Mouse (Mus musculus) CD4-positive naive resting alpha-beta T cell, adult 57 days (primary cell): ENCODE measurements around the gene Cyp27b1. TPM values are rescaled to one million over a fixed set of nuclear protein-coding genes. Genes with fewer than 3 reads are reported as not detected.

Experiments
- total RNA-seq: library from RNA; stranded (reverse); gene quantifications from one replicate; pipeline ENCODE4 v1.2.4, GENCODE M21; 2023

The Cyp27b1 gene
- total RNA-seq: not detected

GRCm38 (mm10) chr10:127047954-127048353, at the start of gene Cyp27b1:
TSS of gene Cyp27b1 (plus strand) at chr10:127048250.

DNA sequence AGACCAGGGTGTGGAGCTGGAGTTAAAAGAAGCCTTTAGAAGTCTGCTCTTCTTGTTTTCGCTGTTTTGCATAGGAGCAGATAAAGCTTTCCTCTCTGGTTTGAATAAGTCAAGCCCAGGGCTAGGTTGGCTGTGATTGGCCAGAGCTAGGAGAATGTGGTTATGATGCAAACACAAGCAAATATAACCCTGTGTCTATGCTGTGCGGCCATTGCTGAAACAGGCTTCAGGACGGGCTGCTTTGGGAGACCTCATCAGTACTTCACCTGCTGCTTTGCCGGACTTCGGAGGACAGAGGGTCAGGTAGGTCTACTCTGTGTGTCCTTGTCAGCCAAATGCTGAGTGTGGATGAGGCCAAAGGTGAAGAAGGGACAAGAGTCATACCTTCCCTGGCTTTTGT, 47.5 kb upstream of the Cyp27b1 start, which contains the start of gene Avil:
Avil (plus strand) TSS at position 181 of the 400 bp plus-strand sequence.

DNA sequence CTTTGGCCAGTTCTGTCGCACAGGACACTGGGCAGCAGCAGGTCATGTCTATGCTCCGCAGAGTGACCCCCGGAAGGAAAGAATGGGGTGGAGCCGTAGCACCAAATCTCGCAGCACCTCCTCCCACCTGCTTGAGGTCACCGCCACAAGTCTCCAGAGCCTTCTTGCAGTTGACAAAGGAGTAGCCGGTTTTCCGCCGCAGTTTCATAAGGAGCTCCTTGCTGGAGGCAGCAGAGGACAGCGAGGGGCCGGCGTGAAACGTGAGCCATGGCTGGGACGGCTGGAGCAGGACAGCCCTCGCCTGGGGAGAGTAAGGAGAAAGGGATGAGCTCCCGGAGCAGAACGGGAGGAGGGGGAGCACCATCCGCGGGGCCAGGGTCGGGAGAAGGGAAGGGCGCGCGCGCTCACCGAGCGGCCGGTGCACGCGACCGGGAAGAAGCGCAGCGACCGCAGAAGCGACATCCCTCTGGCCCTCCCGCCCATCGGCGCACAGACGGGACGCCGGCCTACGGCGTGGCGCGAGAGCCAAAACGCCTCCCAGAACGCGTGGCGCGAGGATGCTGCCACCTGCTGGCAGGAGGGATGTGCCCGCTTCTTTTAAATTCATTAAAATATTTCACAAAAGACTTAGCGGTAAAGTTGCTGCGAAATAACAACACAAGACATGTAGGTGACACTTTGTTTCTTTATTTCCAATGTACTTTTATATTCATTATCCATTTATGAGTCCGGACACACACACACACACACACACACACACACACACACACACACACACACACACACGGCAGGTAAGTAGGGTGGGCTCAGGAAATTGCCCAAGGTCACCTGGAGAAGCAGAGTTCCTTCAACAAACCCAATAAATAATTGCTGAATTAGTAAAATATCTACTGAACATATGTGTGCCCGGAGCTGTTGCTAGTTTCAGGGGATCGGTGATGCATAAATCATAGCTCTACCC, 17.4 kb upstream of the Cyp27b1 start, which contains the start of gene Tsfm:
Tsfm (minus strand) TSS at position 505 of the 961 bp plus-strand sequence.

DNA sequence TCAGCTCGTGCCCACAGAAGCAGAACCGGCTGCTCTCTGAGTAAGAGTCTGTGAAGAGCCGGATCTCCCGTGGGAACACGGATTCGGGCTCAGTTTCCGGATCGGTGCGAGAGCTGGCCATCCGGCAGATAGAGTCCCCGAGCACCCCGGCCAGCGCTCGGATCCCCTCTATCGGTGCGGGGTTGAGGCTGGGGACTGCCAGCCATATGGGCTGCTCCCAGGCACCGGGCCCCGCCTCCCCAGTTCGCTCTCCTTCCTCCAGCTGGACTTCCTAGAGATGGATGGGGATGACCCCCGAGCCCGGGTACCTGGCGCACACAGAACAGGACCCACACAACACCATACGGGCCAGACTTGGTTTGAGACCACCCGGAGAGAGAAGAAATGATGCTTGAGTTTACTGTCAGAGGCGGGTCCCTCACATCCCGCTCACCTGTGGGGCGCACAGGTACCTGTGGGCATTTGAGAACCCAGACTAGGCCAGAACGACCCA, 6.7 kb upstream of the Cyp27b1 start, which contains the start of the genes Mettl1 and Eef1akmt3:
Mettl1 (plus strand) TSS at position 141 of the 493 bp plus-strand sequence.
Eef1akmt3 (minus strand) TSS at position 240 of the 493 bp plus-strand sequence.

DNA sequence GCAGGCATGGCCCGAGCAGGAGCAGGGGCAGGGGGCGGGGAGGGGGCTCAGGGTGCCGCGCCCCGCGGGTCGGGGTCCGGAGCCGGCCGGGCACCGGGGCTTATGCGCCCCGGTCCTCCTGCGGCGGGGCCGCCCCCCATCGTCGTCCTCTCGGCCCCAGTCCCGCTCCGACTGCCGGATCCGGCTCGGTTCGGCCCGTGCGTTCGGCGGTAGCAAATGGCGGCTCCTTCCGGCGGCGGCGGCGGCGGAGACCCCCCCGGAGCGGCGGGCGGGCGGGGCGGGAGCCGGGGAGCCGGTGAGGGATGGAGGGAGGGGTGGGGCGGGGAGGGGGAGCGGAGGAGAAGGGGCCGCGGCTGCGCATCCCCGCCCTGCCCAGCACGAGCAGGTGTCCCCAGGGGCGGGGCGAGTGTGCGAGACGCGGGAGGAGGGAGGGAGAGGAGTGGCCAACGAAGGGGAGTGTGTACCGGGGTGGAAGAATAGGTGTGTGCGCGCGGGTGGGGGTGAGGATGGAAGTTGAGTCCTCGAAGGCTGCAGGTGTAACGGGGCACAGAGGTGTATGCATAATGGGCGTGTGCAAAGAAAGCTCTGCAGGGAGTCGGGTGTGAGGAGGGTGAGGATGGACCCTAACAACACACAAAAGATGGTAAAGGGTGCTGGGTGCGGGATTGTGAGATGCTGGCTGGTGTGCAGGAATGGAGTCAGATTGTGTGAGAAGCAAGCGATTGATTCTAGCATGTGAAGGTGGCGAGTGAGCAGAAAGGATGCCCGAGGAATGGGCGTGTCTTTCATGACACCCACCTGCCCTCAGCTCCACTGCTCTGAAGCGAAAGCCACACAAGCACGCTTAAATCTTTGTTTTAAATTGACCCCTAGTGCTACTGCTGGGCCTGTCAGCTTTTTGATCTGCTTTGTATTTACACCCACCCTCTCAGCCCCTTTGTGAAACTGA, 12.2 kb downstream of the Cyp27b1 start, which contains the start of gene March9:
March9 (minus strand) TSS at position 217 of the 949 bp plus-strand sequence.

DNA sequence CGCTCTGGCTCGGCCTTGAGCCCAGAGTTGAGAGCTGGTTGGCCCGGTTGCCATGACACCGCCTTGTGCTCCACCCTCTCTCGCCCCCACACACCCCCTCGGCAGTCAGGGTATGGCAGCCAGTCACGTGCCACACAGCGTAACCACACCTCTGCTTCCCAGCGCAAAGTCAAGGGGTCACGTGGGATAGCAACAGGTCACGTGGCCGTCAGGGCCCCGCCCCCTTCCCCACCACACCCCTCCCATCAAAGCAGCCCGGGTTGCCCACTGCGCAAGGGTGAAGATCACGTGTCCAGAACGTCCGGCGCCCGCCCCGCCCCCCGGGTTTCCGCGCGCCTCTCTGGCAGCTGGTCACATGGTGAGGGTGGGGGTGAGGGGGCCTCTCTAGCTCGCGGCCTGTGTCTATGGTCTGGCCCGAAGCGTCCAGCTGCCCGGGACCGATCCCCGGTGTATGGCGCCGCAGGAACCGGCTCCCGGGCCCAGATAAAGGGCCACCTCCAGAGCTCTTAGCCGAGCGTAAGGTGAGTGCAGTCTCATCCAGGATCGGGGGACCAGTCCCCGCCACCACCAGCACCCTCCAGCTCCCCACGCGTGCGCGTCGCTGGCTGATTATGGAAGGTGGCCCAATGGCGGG, 15.3 kb downstream of the Cyp27b1 start, which contains the start of gene Cdk4:
Cdk4 (plus strand) TSS at position 296 of the 634 bp plus-strand sequence.

GRCm38 (mm10) chr10:127070190-127071121, 22.4 kb downstream of the Cyp27b1 start, which contains the start of gene Tspan31:
TSS of gene Tspan31 (minus strand) at chr10:127070264.

GRCm38 (mm10) chr10:127075080-127075479, 27.0 kb downstream of the Cyp27b1 start, which contains the start of gene Agap2:
TSS of gene Agap2 (plus strand) at chr10:127075284.

Other genes starting within 250 kb of the Cyp27b1 start
- 6.3 TPM for gene Atp23, start 146.9 kb upstream of the Cyp27b1 start, total RNA-seq
- gene Ctdsp2, start 69.5 kb upstream of the Cyp27b1 start, total RNA-seq: 101 TPM
- 1.7 TPM for gene Avil, start 47.5 kb upstream of the Cyp27b1 start, total RNA-seq
- 23.1 TPM for gene Tsfm, start 17.4 kb upstream of the Cyp27b1 start, total RNA-seq
- 20.2 TPM for gene Mettl1, start 6.8 kb upstream of the Cyp27b1 start, total RNA-seq
- not detected for gene Eef1akmt3, start 6.7 kb upstream of the Cyp27b1 start, total RNA-seq
- gene March9, start 11.9 kb downstream of the Cyp27b1 start, total RNA-seq: 3.9 TPM
- gene Cdk4, start 15.3 kb downstream of the Cyp27b1 start, total RNA-seq: 107 TPM
- gene Tspan31, start 22.0 kb downstream of the Cyp27b1 start, total RNA-seq: 7.9 TPM
- gene Agap2, start 27.0 kb downstream of the Cyp27b1 start, total RNA-seq: 146 TPM
- 87.9 TPM for gene Os9, start 72.9 kb downstream of the Cyp27b1 start, total RNA-seq
- gene B4galnt1, start 117.0 kb downstream of the Cyp27b1 start, total RNA-seq: 652 TPM
- 1.8 TPM for gene Slc26a10, start 132.4 kb downstream of the Cyp27b1 start, total RNA-seq
- 2.2 TPM for gene Arhgef25, start 141.8 kb downstream of the Cyp27b1 start, total RNA-seq
- 65.3 TPM for gene Dtx3, start 147.5 kb downstream of the Cyp27b1 start, total RNA-seq
- 40.5 TPM for gene Pip4k2c, start 163.3 kb downstream of the Cyp27b1 start, total RNA-seq
- 0.44 TPM for gene Kif5a, start 215.1 kb downstream of the Cyp27b1 start, total RNA-seq
- gene Dctn2, start 218.1 kb downstream of the Cyp27b1 start, total RNA-seq: 104 TPM
- gene Mbd6, start 240.8 kb downstream of the Cyp27b1 start, total RNA-seq: 106 TPM